Mouse (Mus musculus) CD4-positive, CD25-positive, alpha-beta regulatory T cell (primary cell): Measurements from ENCODE around the gene Tff3. TPM values are rescaled to one million over a fixed set of nuclear protein-coding genes. Genes with fewer than 3 reads are reported as not detected.

Experiments used
- polyA plus RNA-seq: library from polyadenylated mRNA; unstranded; fragments of 100-300 nt; shearing (Covaris generic); gene quantifications from one replicate; pipeline ENCODE4 v1.2.1, GENCODE M21; 2017

Tff3 gene
- not detected for polyA plus RNA-seq

GRCm38 (mm10) chr17:31129452-31129851 lies at the start of gene Tff3:
Gene Tff3 (minus strand): TSS chr17:31129646.

GRCm38 (mm10) chr17:31165127-31165526 lies 35.7 kb upstream of the Tff3 start, which contains the start of gene Tff1:
Gene Tff1 (minus strand): TSS chr17:31165277.

GRCm38 (mm10) chr17:31144040-31145037 lies 14.9 kb upstream of the Tff3 start, which contains the start of gene Tff2:
Gene Tff2 (minus strand): TSS chr17:31144282.

Other genes starting within 250 kb of the Tff3 start
- 0.11 TPM for gene Glp1r, start 227.8 kb downstream of the Tff3 start, polyA plus RNA-seq
- gene Umodl1, start 175.0 kb downstream of the Tff3 start, polyA plus RNA-seq = not detected
- gene Abcg1, start 72.0 kb downstream of the Tff3 start, polyA plus RNA-seq = 39.7 TPM
- not detected for gene Tff2, start 14.6 kb upstream of the Tff3 start, polyA plus RNA-seq
- gene Tff1, start 35.6 kb upstream of the Tff3 start, polyA plus RNA-seq = not detected
- gene Tmprss3, start 69.3 kb upstream of the Tff3 start, polyA plus RNA-seq = 1.2 TPM
- 239 TPM for gene Ubash3a, start 78.2 kb upstream of the Tff3 start, polyA plus RNA-seq
- gene Rsph1, start 147.7 kb upstream of the Tff3 start, polyA plus RNA-seq = 1.3 TPM
- gene Slc37a1, start 157.1 kb upstream of the Tff3 start, polyA plus RNA-seq = 48.8 TPM